Mouse (Mus musculus): ENCODE results near the gene Kcnq5.
"Not testable (repeated sequence)": the region's sequence is repeated elsewhere in the genome, so short reads cannot be mapped to it uniquely, and the experiment has no call there.

The Kcnq5 gene

DNA sequence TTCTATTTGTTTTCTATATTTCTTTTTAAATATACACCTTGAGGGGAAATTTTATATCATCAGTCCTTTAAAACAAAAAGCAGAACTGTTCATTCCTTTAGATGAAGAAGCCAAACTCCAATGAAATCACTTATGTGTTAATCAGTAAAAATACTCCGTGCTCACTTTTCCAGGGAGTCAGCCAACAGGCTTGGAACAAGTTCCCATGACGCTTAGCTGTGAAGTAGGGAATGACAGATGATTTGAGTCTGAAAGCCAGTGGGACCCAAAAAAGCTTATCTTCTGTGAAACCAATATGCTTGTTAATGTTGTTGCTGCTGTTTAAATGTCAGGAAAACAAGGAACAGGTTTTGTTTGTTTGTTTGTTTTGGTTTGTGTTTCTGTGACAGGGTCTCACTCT is 326.3 kb downstream of the Kcnq5 start:
- DNase-seq (ENCODE audit: low spot score in 2 of 2): no peak

- no peak for DNase-seq (ENCODE audit: low spot score in 2 of 2)
These were observed 327.7 kb downstream of the Kcnq5 start for GRCm38 (mm10) chr1:21634013-21634412.

- DNase-seq (ENCODE audit: low spot score in 2 of 2): no peak
These were observed 339.3 kb downstream of the Kcnq5 start for GRCm38 (mm10) chr1:21622455-21622854.

- DNase-seq (ENCODE audit: low spot score in 2 of 2): no peak
These were observed 339.7 kb downstream of the Kcnq5 start for GRCm38 (mm10) chr1:21622039-21622438.

GRCm38 (mm10) chr1:21618712-21619111 is 343.0 kb downstream of the Kcnq5 start:
- peak; percentile 13 to 15 for DNase-seq (ENCODE audit: low spot score in 2 of 2)

DNA sequence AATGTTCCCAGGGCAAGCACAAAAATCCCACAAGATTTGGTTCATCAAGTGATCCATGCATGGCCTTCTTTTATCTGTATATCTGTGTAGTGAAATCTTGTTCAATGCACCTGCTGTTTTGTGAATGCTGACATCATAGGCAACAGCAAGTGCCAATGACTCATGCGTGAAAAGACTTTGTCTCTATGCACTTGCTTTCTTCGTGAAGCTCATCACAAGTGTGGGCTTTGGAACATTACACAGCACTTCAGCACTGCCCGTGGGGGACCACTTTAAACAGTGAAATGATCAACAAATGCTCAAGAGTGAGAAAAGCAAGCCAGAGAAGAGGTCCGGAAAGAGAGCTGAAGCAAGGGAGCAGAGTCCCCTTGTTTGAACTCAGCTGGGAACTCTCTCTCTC is 345.1 kb downstream of the Kcnq5 start:
- no peak for DNase-seq (ENCODE audit: low spot score in 2 of 2)

DNA sequence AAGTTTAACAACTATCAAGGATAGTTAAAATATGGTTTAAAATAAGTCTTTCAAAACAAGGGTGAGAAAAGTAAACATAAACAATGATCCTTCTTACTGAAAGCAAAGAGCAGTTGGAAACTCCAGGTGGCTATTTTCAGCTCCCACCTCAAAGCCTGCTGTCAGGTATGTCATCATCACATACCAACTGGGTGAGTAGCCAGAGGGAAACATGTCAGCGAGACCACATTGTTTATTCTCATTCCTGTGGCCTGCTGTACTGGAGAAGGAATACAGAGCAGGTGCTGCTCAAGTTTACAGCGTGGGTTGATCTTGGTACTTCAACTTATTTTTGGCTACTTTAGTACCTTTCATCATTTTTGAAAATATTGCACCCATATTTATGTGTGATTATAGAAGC is 347.8 kb downstream of the Kcnq5 start:
- no peak for DNase-seq (ENCODE audit: low spot score in 2 of 2)

DNA sequence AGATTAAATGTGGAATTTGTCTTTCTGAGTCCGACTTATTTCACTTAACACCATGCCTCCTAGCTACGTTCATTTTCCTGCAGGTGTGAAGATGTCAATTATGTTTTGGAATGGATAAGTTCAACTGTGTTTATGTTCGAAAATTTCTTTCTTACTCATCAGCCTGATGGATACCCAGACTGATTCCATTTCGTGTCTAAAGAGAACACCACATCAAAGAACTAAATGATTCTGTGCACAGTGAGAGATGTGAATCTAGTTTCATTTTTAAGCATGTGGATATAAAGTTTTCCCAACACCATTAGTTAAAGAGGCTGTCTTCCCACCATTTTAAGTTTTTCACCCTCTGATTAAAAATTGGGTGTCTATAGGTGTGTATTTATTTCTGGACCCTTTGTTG is 357.7 kb downstream of the Kcnq5 start:
- no peak for DNase-seq (ENCODE audit: low spot score in 2 of 2)

DNA sequence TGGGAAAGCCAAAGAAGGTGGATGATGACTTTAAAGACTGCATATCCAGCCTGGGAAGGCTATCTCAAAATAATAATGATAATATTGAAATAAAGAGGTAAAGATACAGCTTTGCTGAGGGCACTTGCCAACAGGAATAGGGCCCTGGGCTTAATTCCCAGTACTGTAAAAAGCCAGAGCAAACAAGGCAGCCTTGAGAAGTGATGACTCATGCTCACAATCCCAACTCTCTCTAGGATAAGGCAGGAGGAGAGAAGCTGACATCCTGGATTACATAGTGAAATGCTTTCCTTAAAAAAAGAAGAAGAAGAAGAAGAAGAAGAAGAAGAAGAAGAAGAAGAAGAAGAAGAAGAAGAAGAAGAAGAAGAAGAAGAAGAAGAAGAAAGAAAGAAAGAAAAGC is 359.2 kb downstream of the Kcnq5 start:
- no peak for DNase-seq (ENCODE audit: low spot score in 2 of 2)

DNA sequence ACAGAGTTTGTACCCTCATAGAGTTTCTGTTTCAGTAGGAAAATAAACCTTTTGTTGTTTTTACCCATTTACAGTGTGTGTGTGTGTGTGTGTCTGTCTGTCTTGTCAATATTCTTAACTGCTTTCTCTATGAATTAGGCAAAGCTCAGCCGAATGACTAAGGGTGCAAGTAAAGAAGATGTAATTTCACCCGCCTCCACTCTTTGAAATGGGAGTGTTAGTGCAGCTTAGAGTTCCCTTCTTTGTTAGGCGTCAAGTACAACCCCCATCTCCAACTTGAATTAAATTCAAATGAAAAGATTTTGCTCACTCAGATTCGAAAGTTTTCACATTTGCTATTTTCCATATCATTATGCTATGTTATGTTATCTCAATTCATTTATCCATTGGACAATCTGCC is 361.1 kb downstream of the Kcnq5 start:
- DNase-seq (ENCODE audit: low spot score in 2 of 2): no peak

GRCm38 (mm10) chr1:21593872-21594271 is 367.9 kb downstream of the Kcnq5 start:
- no peak for DNase-seq (ENCODE audit: low spot score in 2 of 2)

DNA sequence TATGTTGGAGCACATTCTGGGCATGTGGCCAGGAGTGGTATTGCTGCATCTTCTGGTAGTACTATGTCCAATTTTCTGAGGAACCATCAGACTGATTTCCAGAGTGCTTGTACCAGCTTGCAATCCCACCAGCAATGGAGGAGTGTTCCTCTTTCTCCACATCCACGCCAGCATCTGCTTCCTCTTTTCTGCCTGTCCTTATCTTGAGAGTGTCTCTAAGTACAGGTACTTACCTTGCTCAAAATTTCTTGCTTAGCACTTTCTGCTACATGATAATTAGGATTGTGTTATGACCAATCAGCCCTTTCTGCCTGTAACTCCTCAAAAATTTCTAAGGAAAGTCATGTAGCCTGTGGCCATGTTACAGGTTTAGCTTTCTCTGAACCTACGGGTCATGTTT is 394.3 kb downstream of the Kcnq5 start:
- not testable (repeated sequence) for DNase-seq (ENCODE audit: low spot score in 2 of 2)

DNA sequence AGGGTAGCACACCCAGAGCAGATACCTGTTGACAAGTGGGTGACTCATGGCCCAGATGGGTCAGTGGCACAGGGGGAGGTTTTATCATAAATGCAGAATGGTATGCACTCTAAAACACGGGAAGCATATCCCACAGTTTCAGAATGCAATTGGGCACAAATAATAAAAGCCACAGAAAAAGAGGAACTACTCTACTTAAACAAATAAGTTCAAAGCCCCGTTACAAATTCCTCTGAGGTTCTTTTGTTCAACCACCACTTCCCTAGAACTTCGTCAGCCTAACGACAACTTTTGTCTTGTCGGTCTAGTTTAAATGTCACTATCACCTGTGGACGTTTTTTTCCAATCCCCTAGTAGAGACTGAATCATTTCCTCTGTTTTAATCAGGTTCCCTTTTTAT is 407.1 kb downstream of the Kcnq5 start:
- no peak for DNase-seq (ENCODE audit: low spot score in 2 of 2)

- no peak for DNase-seq (ENCODE audit: low spot score in 2 of 2)
These were observed 409.0 kb downstream of the Kcnq5 start for GRCm38 (mm10) chr1:21552715-21553114.

DNA sequence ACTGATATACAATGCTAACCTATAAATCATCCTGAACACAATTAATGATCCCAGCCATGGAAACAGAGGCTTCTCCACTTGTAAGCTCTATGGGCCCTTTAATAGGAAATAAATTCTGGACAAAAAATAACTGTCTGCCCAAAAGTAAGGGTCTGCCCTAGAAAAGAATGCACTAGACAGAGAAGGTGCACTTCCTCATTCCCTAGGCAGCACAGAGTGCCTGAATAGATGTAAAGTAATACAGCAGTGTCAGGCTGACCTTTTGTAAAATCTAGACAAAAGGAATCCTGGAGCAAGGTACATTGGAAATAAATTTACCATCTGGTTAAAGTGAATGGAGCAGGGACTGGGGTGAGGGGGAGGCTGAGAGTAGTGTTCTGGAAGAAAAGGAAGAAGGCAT is 417.8 kb downstream of the Kcnq5 start:
- no peak for DNase-seq (ENCODE audit: low spot score in 2 of 2)

- no peak for DNase-seq (ENCODE audit: low spot score in 2 of 2)
These were observed 422.3 kb downstream of the Kcnq5 start for GRCm38 (mm10) chr1:21539486-21539885.

- no peak for DNase-seq (ENCODE audit: low spot score in 2 of 2)
These were observed 430.9 kb downstream of the Kcnq5 start for GRCm38 (mm10) chr1:21530823-21531222.

- no peak for DNase-seq (ENCODE audit: low spot score in 2 of 2)
These were observed 439.7 kb downstream of the Kcnq5 start for GRCm38 (mm10) chr1:21521995-21522394.

DNA sequence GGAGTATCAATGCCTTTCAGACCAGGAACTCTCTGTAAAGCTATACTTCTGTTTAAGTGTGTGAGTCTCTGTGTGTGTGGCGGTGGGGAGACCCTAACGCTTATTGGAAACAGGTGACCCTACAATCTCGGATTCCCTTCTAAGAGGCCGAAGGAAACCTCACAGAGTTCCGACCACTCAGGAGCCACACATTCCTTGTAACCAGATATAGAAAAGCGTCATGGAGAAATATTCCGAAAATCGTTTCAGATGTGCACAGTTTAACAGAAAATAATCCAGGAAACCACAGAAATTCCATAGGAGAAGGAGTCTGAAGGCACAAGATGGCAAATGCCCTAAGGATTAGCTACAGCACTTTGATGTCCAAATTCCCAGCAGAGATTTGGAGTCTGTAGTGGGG is 440.3 kb downstream of the Kcnq5 start:
- DNase-seq (ENCODE audit: low spot score in 2 of 2): no peak

DNA sequence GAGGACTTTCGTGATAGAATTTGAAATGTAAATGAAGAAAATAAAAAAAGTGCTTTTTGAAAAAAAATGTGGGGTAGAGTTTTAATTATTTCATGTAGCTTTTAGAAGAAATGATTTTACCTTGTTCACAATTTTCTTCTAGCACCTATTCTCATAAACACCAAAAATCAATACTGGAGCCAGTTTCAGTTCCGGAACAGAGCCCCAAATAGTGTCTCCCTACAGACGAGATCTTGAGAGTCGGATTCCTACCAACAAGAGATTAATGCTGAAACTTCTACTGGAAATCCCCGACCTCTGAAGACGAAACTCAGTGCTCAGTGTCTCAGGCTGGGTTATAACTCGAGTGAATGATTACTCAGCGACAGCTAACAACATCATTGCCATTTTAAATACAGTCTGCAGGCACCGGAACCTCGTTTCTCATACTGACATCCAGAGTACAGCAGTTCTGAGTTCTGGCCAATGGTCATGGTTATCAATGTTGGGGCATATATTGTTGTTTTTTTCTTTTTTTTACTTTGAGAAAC is 441.6 kb downstream of the Kcnq5 start:
- no peak for DNase-seq (ENCODE audit: low spot score in 2 of 2)

DNA sequence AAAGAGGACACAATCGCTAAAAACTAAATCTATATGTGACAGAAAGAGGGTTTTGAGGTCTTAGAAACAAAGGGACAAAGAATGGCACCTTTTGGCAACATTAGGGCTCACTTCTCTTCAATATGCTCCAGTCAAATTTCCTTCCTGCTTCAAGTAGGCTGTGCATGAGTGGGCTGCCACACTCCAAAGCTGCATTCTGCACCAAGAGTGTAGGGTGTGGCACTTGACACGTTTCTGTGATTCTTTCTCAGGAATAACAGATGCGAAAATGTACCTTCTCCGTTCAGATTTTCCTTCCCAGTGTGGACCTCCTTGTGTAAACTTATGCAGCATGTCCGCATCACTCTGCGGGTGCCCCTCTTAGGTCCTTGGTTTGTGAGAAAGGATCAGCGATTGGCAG is 455.1 kb downstream of the Kcnq5 start:
- no peak for DNase-seq (ENCODE audit: low spot score in 2 of 2)

DNA sequence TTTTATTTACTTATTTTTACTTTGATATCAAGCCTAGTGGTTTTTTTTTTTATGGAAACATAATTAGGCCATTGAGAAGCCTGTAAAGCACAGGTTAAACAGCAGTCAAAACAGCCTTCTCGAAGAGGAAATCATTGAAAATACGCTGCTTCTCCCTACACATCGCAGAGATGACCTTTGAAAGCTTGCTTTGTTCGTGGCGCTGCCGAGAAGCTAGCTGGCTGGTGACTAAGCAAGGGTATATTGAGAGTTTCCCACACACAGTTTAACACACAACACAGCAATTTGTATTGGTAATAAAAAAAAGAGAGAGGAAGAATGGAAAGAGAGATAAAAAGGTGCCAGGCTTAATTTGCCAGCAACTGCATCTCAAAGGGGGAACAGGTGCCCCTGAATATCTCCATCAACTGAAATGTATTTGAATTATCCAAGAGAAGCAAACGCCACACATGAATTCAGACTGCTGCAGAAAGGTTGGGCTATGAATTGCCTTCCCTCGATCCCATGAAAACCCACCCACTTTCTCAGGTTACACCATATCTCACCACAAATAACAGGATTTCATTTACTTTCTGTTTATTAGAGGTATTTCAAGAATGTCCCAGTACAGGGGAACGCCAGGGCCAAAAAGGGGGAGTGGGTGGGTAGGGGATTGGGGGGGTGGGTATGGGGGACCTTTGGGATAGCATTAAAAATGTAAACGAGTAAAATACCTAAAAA is 461.8 kb downstream of the Kcnq5 start:
- no peak for DNase-seq (ENCODE audit: low spot score in 2 of 2)

DNA sequence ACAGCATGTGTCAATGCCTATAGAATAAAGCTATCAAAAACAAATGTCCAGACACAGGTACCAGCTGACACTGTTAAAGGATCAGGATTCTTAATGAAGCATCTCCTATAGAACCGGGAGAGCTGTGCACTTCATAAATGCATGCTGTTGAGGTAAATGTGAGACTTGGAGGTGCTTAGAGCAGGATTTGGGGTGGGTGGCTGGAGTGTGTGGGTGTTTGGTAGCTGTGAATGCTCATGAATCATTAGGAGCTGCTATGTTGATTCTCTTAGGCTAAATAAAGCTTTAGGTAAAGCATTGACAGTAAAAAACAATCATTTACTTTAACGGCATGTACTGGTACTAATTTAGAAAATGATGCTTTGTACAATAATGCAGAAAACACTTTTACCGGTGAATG is 465.4 kb downstream of the Kcnq5 start:
- no peak for DNase-seq (ENCODE audit: low spot score in 2 of 2)

DNA sequence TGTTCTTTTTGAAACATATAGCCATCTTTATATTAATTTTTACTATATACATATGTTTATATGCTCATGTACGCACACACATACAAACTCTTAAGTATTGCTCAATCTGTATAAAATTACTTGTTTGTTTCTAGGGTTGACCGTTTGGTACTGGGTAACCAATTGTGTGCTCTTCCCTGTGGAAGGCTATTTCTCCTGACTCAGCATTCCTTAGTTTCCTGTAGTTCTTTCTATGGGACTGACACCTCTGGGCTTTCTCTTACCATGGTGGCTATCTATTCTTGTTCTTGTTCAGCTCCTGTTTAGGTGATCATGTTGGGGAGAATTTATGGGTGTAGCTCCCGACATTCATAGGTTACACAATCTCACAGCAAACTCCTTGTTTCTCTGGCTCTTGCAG is 473.1 kb downstream of the Kcnq5 start:
- no peak for DNase-seq (ENCODE audit: low spot score in 2 of 2)
